Mouse (Mus musculus): Measurements from ENCODE around the gene Foxc1.
A peak's percentile ranks its signal among the peaks of the same experiment; 100 is the strongest.

Gene Foxc1

DNA sequence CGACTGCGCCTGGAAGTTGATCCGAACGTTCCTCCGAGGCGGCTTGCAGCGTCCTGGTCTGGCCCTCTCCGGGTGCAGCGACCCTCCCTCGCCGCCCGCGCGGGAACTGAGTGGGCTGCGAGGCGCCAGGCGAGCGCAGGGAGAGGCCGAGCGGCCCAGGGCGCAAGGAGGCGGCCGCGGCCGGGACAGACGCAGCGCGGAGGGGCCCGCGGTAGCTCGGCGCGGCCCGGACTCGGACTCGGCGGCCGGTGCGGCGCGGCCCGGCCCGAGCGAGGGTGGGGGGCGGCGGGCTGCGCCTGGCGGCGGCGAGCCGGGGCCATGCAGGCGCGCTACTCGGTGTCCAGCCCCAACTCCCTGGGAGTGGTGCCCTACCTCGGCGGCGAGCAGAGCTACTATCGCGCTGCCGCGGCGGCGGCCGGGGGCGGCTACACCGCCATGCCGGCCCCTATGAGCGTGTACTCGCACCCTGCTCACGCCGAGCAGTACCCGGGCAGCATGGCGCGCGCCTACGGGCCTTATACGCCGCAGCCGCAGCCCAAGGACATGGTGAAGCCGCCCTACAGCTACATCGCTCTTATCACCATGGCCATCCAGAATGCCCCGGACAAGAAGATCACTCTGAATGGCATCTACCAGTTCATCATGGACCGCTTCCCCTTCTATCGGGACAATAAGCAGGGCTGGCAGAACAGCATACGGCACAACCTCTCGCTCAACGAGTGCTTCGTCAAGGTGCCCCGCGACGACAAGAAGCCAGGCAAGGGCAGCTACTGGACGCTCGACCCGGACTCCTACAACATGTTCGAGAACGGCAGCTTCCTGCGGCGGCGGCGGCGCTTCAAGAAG lies 680 bp downstream of the Foxc1 start:
- peak; percentile 5 for DNase-seq

DNA sequence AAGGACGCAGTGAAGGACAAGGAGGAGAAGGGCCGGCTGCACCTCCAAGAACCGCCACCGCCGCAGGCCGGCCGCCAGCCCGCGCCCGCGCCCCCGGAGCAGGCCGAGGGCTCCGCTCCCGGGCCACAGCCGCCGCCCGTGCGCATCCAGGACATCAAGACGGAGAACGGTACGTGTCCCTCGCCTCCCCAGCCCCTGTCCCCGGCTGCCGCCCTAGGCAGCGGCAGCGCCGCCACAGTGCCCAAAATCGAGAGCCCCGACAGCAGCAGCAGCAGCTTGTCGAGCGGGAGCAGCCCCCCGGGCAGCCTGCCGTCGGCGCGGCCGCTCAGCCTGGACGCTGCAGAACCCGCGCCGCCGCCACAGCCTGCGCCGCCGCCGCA lies 1.3 kb downstream of the Foxc1 start:
- no peak for DNase-seq

DNA sequence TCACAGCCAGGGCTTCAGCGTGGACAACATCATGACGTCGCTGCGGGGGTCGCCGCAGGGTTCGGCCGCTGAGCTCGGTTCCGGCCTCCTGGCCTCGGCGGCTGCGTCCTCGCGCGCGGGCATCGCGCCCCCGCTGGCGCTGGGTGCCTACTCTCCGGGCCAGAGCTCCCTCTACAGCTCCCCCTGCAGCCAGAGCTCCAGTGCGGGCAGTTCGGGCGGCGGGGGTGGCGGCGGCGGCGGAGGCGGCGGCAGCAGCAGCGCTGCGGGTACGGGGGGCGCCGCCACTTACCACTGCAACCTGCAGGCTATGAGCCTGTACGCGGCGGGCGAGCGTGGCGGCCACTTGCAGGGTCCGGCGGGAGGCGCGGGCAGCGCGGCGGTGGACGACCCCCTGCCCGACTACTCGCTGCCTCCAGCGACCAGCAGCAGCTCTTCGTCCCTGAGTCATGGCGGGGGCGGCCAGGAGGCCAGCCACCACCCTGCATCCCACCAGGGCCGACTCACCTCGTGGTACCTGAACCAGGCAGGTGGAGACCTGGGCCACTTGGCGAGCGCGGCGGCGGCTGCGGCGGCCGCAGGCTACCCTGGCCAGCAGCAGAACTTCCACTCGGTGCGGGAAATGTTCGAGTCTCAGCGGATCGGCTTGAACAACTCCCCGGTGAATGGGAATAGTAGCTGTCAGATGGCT lies 1.8 kb downstream of the Foxc1 start:
- DNase-seq: peak; percentile 7

DNA sequence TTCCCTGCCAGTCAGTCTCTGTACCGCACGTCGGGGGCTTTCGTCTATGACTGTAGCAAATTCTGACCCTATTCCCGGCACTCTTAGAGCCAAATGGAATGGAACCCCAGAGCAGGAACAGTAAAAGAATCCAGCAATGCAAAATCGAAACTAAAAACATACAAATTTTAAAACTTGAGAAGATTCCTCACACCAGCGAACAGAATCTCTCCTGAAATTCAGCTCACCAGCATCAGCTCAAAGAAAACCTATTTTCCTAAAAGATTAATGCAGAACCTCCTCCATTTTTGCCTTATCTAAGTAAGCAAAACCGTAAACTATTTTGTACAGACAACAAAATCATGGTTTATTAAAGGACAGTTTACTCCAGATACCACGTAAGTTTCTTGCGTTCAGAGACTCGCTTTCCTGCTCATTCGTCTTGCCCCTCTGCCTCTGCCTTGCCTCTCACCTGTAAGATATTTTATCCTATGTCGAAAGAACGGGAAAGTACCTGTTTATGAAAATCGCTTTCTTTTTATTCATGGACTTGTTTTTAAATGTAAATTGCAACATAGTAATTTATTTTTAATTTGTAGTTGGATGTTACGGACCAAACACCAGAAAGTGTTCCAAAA lies 2.5 kb downstream of the Foxc1 start:
- DNase-seq: no peak

DNA sequence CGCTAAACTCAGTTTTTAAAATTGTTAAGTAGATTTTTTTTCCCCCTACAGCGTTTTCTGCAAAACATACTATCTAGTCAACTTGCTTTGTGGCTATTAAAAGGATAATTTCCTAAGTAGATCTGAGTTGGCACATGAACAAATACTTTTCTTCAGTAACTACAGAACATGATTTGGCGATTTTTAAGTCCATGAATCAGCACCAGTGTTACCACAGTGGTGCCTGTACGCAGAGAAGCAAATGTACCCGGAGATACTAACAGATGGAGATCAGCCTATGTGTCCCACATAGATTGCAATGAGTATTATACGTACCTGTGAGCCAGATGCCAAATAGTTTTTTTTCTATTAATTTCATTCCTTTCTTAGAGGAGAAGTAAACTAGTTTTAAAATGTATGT lies 3.3 kb downstream of the Foxc1 start:
- DNase-seq: no peak

DNA sequence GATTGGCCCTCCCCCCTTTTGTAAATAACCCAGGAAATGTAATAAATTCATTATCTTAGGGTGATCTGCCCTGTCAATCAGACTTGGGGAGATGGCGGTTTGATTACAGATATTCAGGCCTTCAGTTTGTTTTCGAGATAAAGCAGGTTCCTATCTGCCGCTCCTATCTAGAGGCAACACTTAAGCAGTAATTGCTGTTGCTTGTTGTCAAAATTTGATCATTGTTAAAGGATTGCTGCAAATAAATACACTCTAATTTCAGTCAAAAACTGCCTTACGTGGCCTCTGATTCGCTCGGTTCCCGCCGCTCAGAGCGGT lies 3.9 kb downstream of the Foxc1 start:
- DNase-seq: no peak

DNA sequence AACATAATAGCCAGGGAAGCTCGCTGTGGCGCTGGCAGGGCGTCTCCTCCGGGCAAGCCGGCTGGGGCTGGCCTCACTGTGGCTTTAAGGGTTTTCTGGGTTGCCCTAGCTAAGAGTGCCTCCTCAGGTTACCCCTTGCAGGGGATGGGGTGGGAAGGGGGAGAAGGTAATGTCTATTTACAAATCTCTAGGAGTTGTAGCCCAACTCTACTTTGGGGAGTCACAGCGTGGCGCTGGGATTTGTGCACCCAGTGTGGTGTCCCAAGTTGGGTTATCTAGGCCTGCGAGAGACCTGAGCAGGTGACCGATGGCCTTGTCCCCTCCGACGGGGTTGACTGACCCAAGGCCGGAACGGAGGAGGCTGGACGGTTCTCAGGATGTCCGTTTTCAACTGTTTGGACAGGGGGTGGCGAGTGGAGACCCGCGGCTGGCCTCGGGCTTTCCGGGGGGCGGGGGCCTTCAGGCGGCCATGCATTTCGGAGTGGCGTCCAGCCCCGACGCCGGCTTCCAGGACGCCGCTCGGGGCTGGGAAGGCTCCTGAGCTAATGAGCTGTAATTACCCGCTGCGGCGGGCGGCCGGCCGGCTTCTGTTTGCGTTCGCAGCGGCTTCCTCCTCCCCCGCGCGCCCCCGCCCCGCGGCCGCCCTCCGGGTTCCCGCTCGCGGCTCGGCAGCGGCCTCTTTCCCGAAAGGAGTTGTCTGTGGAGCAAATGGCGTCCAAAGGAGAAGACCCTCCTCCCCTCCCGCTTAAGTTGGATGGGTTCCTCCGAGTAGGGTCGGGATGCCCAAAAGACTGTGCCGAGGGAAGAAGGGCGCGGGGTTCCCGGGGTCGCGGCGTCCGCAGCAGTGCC lies 4.5 kb downstream of the Foxc1 start:
- DNase-seq: no peak

DNA sequence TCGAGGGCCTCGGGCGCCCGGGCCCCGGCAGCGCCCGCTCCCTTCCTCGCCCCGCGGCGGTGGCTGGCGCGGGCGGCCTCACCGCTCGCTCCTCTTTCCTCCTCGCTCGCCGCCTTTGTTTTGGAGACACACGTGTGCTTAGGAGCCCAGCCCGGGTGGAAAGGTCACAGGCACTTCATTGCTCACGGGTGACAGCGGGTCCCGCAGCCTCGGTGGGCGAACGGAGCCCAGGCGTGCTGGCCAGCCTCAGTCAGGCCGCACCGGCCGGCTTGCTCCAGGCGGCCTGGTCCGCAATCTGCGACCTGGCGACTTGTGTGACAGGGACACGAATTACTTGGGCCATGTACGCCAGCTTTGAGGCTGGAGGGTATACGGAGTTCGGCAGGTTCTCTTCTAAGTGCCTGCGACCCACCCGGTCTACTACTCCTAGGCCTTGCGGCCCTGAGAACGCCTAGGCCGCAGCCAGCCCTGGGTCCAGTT lies 5.1 kb downstream of the Foxc1 start:
- no peak for DNase-seq

DNA sequence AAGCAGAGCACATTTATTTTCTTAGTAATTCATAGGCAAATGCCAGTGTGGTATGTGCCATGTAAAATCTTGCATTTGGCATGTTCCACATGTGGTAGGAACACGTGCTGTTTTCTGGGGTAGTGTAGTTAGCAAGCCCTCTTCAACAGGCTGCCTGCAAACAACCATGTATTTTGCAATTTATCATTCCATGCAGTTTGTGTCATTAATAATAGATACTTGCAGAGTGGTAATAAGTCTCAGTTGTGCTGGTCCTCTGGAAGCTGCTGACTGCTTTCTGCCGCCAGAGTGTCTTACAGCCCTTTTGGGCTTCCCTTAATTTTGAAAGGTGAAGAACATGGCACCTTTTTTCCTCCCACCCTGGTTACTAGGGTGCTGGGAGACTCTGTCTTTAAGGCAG lies 6.3 kb downstream of the Foxc1 start:
- no peak for DNase-seq

DNA sequence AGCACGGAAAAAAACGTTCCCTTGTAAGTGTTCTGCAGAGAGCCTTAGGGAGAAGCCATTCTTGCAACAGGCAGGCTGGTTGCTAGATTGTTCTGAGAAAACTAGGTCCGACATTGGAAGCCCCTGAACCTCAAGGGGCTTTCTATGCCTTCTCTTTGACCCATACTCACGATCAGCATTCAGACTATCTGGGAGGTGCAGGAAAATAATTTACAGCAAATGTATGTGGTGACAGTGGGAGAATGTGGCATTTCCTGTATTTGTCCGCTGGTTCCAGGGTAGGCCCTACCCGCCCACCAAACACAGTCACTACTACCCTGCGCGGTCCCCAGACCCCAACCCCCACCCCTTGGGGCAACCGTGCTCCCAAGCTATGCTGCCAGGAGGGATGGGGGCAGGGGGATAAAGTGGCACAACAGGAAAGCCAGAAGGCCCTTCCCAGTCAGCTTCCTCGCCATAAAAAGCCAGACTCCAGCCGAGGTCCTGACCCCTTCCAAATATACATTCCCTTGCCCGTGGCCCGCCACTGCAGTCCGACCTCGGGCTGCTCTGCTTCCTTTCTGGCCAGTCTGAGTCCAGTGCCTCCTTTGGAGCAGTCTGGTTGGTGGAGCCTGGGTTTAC lies 9.1 kb downstream of the Foxc1 start:
- no peak for DNase-seq

DNA sequence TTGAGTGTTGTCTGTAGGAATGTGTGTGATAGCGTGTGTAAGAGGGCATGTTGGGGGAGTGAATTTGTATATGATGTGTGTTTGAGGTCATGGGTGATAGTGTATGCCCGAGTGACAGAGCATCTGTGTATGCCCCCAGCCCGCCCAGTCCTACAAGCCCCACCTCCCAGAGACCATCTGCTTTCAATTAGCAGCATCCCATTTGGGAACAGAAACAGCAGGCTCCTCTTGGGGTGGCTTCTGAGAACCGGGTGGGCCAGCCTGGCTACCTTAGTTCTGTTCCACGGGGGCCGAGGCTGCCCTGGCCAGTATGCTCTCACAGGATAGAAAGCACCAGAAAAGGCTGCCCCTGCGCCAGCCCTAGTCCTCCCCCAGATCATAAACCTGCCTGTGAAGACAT lies 11.9 kb downstream of the Foxc1 start:
- DNase-seq: no peak

DNA sequence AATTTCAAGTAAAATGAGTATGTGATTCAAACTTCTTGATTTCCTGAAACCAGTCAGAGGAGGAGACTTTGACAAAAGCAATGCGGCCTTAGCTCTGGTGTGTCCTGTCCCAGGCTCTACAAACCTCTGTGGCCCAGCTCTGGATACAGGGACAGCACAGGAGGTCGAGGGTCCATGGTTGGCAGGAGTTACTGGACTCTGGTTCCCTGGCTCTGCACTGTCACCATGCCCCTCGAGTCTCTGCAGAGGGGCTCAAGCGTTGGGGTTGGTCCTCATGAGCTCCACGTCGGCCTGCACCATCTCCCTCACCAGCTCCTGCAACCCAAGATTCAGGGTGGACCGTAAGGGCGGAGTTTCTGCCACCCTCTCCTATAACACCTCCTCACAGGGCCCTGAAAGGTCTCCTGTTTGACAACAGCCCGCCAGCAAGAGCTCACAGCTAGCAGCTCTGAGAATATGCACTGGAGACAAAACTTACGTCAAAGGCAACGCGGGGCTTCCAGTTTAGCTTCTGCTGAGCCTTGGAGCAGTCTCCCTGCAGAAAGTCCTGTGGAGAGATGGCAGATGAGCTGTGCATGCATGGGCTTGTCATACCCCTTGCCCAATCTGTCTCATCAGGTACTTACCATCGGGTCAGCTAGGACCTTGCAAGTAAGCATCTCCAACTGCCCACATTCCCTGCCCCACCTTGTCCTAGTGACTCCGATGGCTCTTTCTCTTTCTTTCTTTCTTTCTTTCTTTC lies 13.4 kb downstream of the Foxc1 start:
- DNase-seq: no peak

DNA sequence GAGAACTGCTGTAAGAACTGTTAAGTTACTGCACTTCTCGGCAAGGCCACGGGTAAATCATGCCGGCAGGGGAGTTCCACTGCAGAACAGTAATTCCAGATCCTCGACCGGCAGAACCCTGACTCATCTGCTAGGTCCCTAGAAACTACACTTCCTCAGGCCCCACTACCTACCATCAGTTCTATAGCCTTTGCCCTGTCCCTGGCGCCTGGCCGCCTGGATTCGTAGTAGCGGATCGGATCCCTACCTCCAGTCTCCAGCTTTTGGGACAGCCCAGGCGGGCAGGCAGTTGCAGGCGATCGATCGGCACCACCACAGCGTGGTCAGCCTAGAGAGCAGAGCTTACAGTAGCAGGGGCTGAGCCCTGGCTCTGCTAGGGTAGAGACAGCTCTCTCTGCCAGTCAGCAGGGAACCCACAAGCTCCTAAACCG lies 14.2 kb downstream of the Foxc1 start:
- DNase-seq: no peak

DNA sequence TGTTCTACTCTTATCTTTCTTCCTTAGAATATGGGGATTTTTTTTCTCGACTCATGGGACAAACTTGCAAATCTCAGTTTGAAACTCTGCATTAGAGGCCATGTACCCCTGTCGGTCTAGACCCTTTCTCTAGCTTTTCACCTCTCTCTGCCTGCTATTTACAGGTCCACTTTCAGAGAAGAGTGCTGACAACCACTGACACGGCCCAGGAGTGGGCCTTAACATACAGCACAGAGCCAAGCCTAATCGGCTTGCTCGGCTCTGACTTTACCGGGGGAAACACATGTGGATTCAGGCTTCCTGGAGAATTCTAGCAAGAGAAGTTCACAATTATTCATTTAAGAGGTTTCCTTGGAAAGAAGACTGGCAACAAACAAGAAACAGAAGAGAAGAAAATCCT lies 14.6 kb downstream of the Foxc1 start:
- no peak for DNase-seq

DNA sequence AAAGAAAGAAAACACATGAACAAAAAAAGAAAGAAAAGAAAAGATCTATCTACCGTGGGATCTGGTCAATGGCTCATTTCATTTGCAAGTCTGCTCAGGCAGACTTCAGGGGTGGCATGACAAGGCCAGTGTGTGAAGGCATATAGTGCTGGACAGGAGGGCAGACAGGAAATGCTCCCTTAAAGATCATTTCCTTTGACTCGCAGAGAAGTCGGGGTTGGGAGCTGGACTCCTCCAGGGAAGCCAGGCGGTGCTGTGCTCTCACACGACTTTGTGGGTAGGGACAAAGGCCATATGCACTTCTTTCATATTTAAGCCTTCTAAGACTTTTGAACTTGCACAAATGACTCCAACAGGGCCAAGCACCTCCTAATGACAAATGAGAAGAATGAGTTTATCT lies 16.9 kb downstream of the Foxc1 start:
- no peak for DNase-seq

DNA sequence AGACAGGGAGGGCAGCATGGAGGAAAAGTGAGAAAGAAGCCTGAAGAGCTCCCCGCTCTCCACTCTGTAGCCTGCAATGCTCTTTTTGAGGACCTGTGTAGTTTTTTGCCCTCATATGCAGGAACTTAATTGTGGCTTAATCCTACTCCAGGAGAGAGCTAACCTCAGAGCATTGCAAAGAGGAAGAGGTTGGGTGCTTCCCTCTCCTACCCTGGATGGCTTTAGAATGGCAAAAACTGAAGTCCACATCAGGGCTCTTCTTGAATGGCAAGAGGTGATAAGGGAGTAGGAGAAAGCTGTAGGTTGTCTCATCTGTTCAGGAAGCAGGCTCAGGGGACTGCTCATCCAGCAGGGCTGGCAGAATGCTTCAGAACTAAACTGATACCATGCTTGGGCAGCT lies 18.7 kb downstream of the Foxc1 start:
- DNase-seq: no peak

DNA sequence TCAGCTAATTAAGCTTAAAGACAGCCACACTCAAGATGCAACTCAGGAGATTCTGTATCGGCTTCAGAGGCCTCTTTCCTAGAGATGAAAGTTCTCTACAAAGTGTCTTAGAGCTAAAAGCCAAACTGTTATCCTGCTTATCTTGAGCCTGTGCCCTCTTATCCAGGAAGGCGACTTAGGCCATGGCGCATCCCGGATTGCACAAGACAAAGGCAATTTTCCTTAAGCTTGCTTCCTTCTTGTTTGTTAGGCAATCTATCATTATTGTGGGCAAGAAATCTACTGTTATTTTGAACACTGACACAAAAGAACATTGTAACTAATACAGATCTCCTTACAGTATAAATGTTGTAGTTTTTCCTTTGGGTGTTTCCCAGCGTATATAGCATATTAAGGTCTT lies 20.7 kb downstream of the Foxc1 start:
- DNase-seq: no peak

DNA sequence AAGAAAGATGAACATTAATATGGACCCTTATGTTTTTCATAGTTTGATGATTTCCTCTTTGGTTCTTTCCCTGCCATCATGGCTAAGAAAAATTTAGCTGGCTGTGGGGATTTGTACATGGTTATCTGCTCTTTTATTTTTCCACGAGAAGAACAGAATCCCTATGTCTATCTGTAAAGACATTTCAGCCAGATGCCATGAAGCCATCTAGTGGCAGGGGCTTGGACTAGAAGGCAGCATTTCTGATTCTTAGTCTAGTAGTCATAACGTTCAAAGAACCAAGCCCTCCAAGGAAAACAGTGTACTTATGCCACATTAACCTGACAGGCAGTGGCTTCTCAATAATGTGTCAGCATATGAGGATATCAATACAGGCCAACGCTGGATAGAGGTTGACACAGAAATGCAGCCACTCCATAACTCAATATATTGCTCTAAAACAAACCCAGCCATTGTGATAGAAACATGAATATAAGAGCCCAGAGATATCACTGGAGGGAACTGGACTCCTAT lies 21.4 kb downstream of the Foxc1 start:
- DNase-seq: no peak

DNA sequence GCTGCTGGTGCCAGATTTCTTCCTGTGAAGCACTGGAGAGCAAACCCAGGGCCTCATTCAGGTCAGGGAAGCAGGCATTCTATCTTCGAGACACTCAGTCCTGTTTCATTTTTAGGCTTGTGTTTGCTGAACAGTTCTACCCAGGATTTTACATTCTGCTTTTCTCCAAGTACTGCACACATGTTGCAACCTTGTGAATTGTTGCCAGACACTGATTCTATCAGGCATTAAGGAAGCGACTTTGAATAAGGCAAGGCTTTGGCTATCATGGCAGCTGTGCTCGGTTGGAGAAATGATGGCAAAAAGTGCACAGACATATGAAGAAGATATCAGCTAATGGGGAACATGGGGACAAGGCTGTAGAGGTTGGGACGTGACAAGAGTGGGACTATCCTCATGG lies 22.0 kb downstream of the Foxc1 start:
- no peak for DNase-seq

DNA sequence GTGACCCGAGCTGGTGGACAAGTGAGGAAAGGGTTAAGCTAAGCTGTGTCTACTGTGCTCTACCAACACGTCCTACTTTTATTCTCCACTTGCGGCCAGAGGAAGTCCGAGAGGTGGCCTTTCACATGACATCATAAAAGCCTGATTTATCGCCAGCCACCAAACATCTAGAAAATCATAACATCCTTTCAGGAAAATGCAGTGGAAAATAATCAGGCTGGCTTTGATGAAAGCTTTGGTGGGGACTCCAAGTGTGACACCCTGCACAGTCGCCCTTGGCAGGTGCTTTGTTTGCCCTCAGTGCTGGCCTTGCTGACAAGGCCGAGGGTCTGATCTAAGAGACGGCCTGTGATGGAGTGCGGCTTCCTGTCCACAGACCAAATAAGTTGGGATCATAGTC lies 23.9 kb downstream of the Foxc1 start:
- DNase-seq: no peak

DNA sequence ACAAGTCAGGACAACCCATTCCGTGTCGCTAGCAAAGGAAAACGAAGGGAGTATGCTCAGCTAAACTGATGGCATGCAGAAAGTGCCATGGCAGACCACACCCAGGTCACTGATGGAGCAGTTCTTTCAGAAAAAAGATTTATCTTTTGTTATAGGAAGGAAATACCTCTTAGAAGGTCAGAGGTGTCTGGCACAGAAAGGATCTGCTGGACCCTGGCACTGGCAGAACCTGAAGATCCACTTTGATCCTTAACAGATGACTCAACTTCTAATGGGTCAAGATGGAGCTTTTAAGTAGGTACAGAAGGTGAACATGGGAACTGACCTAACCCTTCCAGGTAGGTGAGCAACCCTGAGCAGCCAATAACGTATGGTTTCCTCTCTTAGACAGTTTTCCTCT lies 29.4 kb downstream of the Foxc1 start:
- DNase-seq: no peak
